Mouse (Mus musculus) mesoderm, embryonic 11.5 days (tissue): ENCODE data around the gene Slc9a9.
"Not testable (repeated sequence)": the region's sequence is repeated elsewhere in the genome, so short reads cannot be mapped to it uniquely, and the experiment has no call there.

Source experiments
- DNase-seq: peaks from one replicate; pipeline ENCODE4 v3.0.0-alpha.2; 2012; ENCODE audit warnings: low read depth, low spot score

The Slc9a9 gene

GRCm38 (mm10) chr9:94669791-94670577, at the start of gene Slc9a9:
Gene Slc9a9, plus strand, starts transcription at chr9:94669909.
- peak; percentile 72 for DNase-seq

- no peak for DNase-seq
Observed at GRCm38 (mm10) chr9:94620342-94620741, 49.4 kb upstream of the Slc9a9 start.

GRCm38 (mm10) chr9:94620846-94621245, 48.9 kb upstream of the Slc9a9 start:
- no peak for DNase-seq

- DNase-seq: no peak
Observed at GRCm38 (mm10) chr9:94621902-94622301, 47.8 kb upstream of the Slc9a9 start.

DNA sequence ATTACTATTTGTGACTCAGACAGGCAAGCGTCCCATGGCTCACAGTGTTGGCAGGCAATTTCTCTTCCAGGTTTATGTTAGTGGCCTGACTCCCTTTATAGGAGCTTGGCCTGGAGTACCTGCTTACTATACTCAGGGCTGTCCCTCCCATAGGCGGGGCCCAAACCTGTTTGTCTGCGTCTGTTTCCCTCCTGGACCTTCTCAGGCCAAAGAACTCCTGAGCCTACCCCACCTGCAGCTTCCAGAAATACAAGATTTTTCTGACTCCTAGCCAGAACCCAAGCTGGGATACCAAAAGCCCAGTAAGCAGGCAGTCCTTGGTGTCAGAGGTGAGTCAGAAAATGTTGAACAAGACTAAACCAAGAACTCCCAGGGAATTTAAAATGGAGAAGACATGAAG, 43.0 kb upstream of the Slc9a9 start:
- DNase-seq: no peak

DNA sequence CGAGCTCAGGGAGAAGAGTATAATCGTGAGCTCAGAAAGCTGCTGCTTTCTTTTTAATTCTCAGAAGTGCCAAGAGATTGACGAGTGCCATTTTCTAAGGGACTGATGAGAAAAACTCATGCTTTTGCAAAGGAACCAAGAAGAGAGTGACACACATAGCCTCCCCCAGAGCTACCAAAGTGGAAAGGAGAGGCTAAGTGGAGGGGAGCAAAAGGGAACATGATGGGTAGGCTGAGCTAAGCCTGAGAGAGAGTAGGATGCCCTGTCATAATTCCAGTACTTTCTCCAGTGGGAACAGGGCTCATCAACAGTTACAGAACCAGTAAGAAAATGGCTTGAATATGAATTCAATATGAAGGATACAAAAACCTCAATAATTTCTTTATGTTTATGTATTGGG, 40.8 kb upstream of the Slc9a9 start:
- DNase-seq: no peak

GRCm38 (mm10) chr9:94634275-94634674, 35.4 kb upstream of the Slc9a9 start:
- not testable (repeated sequence) for DNase-seq

DNA sequence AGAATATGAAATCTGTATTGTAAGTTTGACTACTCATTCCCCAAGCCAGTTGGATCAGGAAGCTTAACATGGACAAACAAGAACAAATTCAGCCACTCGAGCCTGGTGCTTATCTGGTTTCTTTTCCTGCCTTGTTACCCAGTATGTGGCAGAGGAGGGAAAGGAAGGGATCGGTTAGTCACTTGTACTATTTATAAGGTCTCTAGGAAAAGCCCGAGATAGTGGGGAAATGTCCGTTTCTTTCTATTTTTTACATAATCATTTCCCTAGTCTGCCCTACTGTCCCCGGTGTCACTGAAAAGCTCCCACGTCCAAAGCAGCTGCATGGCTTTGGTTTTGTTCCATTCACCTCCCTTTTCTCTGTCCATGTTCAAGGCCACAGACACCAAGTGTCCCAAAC, 24.1 kb upstream of the Slc9a9 start:
- DNase-seq: no peak

DNA sequence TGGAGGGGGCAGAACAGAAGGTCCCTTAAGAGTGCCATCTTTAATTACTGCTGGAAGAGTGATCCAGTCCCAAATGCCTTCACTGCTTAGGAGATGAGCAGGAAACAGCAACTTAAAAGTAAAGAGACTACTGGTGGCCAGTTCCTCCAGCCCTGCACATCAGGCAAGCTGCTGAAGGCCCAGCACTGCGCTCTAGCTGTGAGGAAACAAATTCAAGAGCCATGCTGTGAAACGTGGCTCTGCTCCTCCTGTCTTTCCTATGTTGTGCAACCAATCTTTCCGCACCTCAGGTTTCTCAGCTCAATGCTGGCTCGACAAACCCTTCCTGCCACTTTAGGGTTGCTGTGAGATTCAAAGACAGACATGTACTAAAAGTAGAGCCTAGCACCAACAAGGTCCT, 22.3 kb upstream of the Slc9a9 start:
- DNase-seq: no peak

DNA sequence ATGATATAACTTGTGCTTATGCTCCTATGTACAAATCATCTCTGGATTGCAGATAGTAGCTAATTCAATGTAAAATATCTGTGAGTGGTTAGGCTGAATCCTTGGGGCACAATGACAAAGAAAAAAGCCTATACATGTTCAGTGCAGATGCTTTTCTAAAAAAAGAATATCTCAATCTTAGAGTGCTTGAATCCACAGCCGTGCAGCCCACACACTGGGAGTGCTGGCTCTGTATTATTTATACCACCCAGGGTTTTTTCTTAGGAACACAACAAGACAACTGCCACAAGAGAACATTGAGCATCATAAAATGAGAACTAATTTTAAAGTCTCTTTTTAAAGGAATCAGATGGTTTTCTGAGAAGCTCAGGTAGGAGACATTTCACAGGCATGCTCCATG, 19.7 kb upstream of the Slc9a9 start:
- DNase-seq: no peak

GRCm38 (mm10) chr9:94653198-94653597, 16.5 kb upstream of the Slc9a9 start:
- DNase-seq: no peak

GRCm38 (mm10) chr9:94653827-94654226, 15.9 kb upstream of the Slc9a9 start:
- no peak for DNase-seq

GRCm38 (mm10) chr9:94656265-94656664, 13.4 kb upstream of the Slc9a9 start:
- DNase-seq: no peak

- DNase-seq: no peak
Observed at GRCm38 (mm10) chr9:94659401-94660152, 10.1 kb upstream of the Slc9a9 start.

DNA sequence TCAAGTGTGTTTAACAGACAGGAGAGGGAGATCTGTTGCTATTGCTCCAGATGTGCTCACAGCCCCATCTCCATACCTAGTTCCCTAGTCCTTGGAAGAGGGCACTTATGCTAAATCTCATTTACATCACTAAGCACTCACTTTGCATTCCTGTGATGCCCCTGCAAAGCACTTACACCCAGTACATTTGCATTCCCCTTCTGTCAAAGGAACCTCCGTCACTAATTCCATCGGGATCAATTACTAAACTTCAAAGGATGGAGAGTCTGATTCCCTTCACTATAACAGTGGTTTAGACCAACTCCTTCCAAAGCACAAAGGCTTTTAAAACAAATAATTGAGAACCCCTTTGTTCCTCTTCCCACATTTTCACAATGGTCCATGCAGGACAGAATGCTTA, 7.9 kb upstream of the Slc9a9 start:
- DNase-seq: no peak

DNA sequence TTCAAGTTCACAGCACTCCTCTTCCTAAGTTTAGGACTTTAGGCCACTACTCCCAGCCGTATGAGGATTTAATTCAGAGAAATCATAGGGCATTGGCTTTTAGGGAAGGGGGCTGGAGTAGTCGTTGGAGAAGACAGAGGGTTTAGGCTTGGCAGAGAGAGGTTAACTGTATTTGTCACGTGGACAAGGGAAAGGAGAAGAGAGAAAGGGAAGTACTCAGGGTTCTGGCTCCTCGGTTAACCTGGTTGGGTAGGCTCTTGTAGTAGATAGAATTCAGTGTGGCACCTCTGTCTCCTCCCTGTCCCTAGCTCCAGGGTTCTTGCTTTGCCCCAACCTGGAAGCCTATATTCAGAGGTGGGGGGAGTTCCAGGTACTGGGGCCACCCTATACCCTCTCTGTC, 4.5 kb upstream of the Slc9a9 start:
- no peak for DNase-seq

DNA sequence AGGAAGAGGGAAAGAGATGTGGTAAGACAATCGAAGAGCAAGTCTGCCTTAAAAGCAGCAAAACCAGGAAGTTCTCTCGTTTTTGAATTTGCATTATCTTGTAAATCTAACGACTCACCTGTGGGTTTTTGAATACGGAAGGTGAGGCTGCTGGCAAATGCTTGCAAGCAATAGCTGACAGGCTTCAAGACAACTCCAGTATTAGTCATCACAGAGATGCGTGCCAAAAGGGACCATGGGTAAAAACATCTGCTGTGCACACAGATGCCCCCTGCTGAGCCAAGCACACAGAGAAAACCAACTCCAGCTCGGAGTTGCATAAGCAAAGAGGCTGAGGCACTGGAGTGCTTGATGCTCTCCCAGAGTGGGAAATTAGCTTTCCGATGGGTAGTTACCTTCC, 1.1 kb upstream of the Slc9a9 start:
- DNase-seq: no peak

DNA sequence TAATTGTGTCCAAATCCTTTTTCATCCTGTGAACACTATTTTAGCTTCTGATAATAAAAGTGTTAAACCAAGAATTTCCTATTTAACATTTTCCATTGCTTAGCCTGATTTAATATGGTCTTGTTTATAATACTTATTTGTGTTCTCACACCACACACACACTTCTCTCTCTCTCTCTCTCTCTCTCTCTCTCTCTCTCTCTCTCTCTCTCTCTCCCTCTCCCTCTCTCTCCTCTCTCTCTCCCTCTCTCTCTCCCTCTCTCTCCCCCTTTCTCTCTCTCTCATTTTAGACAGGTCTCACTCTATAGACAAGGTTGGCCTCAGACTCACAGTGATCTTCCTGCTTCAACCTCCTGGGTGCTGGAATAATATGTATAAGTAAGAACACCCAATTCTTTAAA, 995 bp downstream of the Slc9a9 start:
- no peak for DNase-seq

GRCm38 (mm10) chr9:94674704-94675103, 5.0 kb downstream of the Slc9a9 start:
- no peak for DNase-seq

GRCm38 (mm10) chr9:94678021-94678655, 8.4 kb downstream of the Slc9a9 start:
- no peak for DNase-seq

GRCm38 (mm10) chr9:94680468-94681094, 10.9 kb downstream of the Slc9a9 start:
- no peak for DNase-seq

GRCm38 (mm10) chr9:94681095-94681487, 11.4 kb downstream of the Slc9a9 start:
- DNase-seq: no peak
